Mouse (Mus musculus) heart, embryonic 12.5 days (tissue): ENCODE results near the gene Ifne. TPM values are rescaled to one million over a fixed set of nuclear protein-coding genes. Genes with fewer than 3 reads are reported as not detected.
"Not testable (repeated sequence)": the region's sequence is repeated elsewhere in the genome, so short reads cannot be mapped to it uniquely, and the experiment has no call there.

Experiments used
- ATAC-seq: fragments of 200-750 bp; cut with Nextera tagmentation; 2 replicates; pipeline ENCODE4 v1.8.0; 2017; ENCODE audit warnings: moderate TSS enrichment, moderate library complexity; ENCODE audit not compliant: insufficient number of reproducible peaks, low FRiP score
- H3K27ac ChIP-seq: fragments of 300-500 bp; sonication (generic); 2 replicates; pipeline ENCODE4 v1.5.1; 2016; ENCODE audit warnings: mild to moderate bottlenecking, moderate library complexity; ENCODE audit not compliant: poor library complexity, severe bottlenecking
- H3K27me3 ChIP-seq: fragments of 300-500 bp; sonication (generic); replicated peaks from 2 replicates; pipeline ENCODE4 v1.6.1; 2016; ENCODE audit warnings: mild to moderate bottlenecking, moderate library complexity
- H3K36me3 ChIP-seq: fragments of 300-500 bp; sonication (generic); 2 replicates; pipeline ENCODE4 v1.6.1; 2016; ENCODE audit warnings: mild to moderate bottlenecking, moderate library complexity
- H3K4me1 ChIP-seq: fragments of 300-500 bp; sonication (generic); replicated peaks from 2 replicates; pipeline ENCODE4 v1.6.1; 2016; ENCODE audit warnings: mild to moderate bottlenecking
- H3K4me2 ChIP-seq: fragments of 300-500 bp; sonication (generic); 2 replicates; pipeline ENCODE4 v1.6.1; 2016; ENCODE audit warnings: mild to moderate bottlenecking, moderate library complexity
- H3K4me3 ChIP-seq: fragments of 300-500 bp; sonication (generic); 2 replicates; pipeline ENCODE4 v1.5.1; 2016; ENCODE audit warnings: mild to moderate bottlenecking
- H3K9ac ChIP-seq: fragments of 300-500 bp; sonication (generic); 2 replicates; pipeline ENCODE4 v1.6.1; 2016; ENCODE audit warnings: mild to moderate bottlenecking, moderate library complexity
- H3K9me3 ChIP-seq: fragments of 300-500 bp; sonication (generic); replicated peaks from 2 replicates; pipeline ENCODE4 v1.6.1; 2016; ENCODE audit warnings: mild to moderate bottlenecking, moderate library complexity
- WGBS: fragments of 180-500 bp; shearing (Covaris S2); methylation state at CpG from one replicate; pipeline ENCODE4 v1.1.7; 2016; 5-methylcytosine and 5-hydroxymethylcytosine counted together
- microRNA counts: library from miRNA; unstranded; fragments of <30 nt; microRNA quantifications from one replicate; lab custom pipeline; 2017
- microRNA-seq: library from miRNA; unstranded; fragments of <30 nt; microRNA quantifications from one replicate; pipeline ENCODE4, GENCODE M21; 2017
- polyA plus RNA-seq: library from polyadenylated mRNA; unstranded; fragments of >200 nt; fragmentation: Nextera tagmentation; extraction: Ambion mirVana; gene quantifications from 2 replicates; pipeline ENCODE4 v1.2.1, GENCODE M21; 2016

Gene Ifne
- polyA plus RNA-seq, 1 experiment from 2014 or later = not detected

DNA sequence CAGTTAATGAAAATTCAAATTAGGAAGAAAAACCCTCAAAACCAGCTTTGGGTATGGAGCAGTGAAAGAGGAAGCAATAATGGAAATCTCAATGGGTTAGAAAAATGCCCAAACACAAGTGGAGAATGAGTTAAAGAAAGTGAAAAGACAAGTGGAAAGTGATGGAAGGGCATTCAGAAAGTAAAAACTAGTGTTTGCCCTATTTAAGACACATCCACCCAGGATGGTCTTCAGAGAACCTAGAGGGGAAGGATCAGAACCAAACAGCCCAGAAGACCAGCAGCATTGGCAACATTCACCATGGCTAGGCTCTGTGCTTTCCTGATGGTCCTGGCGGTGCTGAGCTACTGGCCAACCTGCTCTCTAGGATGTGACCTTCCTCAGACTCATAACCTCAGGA is 44.8 kb downstream of the Ifne start, which contains the start of gene Ifna5:
Ifna5 (plus strand) TSS at position 301 of the 400 bp plus-strand sequence.
- ATAC-seq, H3K4me3 ChIP-seq, H3K4me1 ChIP-seq, H3K27me3 ChIP-seq, H3K4me2 ChIP-seq, H3K36me3 ChIP-seq, H3K9me3 ChIP-seq, H3K27ac ChIP-seq, H3K9ac ChIP-seq: not testable (repeated sequence)
- WGBS = 58% methylated on average over 1 of the region's 1 CpGs

DNA sequence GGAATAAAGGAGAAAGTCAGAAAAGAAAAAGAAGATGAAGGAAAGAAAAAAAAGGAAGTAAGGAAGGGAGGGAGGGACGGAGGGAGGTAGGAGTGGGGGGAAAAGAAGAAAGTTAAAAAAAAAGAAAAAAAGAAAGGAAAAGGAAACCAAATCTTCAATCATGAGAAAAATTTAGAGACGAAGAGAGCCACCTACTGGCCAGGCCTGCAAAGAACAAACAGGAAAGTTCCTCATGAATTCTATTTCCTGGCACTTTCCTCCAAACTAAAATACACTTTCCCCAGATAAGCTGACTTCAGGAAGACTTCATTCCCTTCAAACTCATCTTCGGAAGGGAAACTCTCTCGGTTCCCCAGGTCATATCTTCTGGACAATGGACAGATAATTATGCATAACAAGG is 49.5 kb downstream of the Ifne start:
- ATAC-seq = no peak
- 28% methylated on average over 4 of the region's 4 CpGs for WGBS
- H3K4me3 ChIP-seq = no peak overlapping the region
- no peaks in the 10 kb centered on the region; the same call in 1 of the 2 replicates for H3K27me3 ChIP-seq
- no peak overlapping the region for H3K4me2 ChIP-seq
- H3K9ac ChIP-seq = no peak overlapping the region
- no peaks in the 10 kb centered on the region for H3K36me3 ChIP-seq
- no peaks in the 10 kb centered on the region for H3K4me1 ChIP-seq
- no peak overlapping the region for H3K27ac ChIP-seq
- no peaks in the 10 kb centered on the region for H3K9me3 ChIP-seq

MicroRNAs within 50 kb of the gene (microRNA counts, 519-probe panel; counts per million panel counts)
- microRNA mmu-miR-31 (lab: Ali Mortazavi, UCI) = 2,995 counts per million, percentile 14 among the panel's probes with 10 or more counts

Small RNAs within 50 kb of the gene (microRNA-seq; reads per million reads assigned to microRNA genes)
- 190 reads per million, percentile 61 among the genes with 10 or more reads in this experiment for gene Mir31

Other genes starting within 250 kb of the Ifne start
- gene C87499, start 245.8 kb downstream of the Ifne start, polyA plus RNA-seq = not detected in 2 replicates
- gene Ifna13, start 235.7 kb downstream of the Ifne start, polyA plus RNA-seq = not detected in 2 replicates
- gene Ifna16, start 203.3 kb downstream of the Ifne start, polyA plus RNA-seq = not detected in 2 replicates
- not detected in 2 replicates for gene Ifna2, start 196.3 kb downstream of the Ifne start, polyA plus RNA-seq
- not detected in 2 replicates for gene Ifnab, start 188.8 kb downstream of the Ifne start, polyA plus RNA-seq
- 0.83 and 1.1 TPM in 2 replicates for gene Gm26566, start 158.4 kb downstream of the Ifne start, polyA plus RNA-seq
- gene Klhl9, start 157.7 kb downstream of the Ifne start, polyA plus RNA-seq = 108 and 112 TPM in 2 replicates
- not detected in 2 replicates for gene Gm13271, start 125.3 kb downstream of the Ifne start, polyA plus RNA-seq
- gene Gm13283, start 120.1 kb downstream of the Ifne start, polyA plus RNA-seq = 0.14 TPM in 1 of 2 replicates, not detected in the other
- 0.33 and 0.35 TPM in 2 replicates for gene Gm13290, start 106.4 kb downstream of the Ifne start, polyA plus RNA-seq
- not detected in 2 replicates for gene Gm13289, start 103.3 kb downstream of the Ifne start, polyA plus RNA-seq
- gene Gm13272, start 100.4 kb downstream of the Ifne start, polyA plus RNA-seq = 0.24 TPM in 1 of 2 replicates, not detected in the other
- gene Ifnz, start 98.1 kb downstream of the Ifne start, polyA plus RNA-seq = 0.15 and 0.33 TPM in 2 replicates
- not detected in 2 replicates for gene Gm13276, start 94.5 kb downstream of the Ifne start, polyA plus RNA-seq
- not detected in 2 replicates for gene Gm13277, start 91.6 kb downstream of the Ifne start, polyA plus RNA-seq
- not detected in 2 replicates for gene Gm13278, start 88.7 kb downstream of the Ifne start, polyA plus RNA-seq
- not detected in 2 replicates for gene Gm13275, start 85.7 kb downstream of the Ifne start, polyA plus RNA-seq
- not detected in 2 replicates for gene Gm13279, start 82.8 kb downstream of the Ifne start, polyA plus RNA-seq
- 1.1 TPM in 1 of 2 replicates, not detected in the other for gene Gm13285, start 80.5 kb downstream of the Ifne start, polyA plus RNA-seq
- 1.2 TPM in 1 of 2 replicates, not detected in the other for gene Gm13287, start 76.9 kb downstream of the Ifne start, polyA plus RNA-seq
- gene Gm13288, start 74.7 kb downstream of the Ifne start, polyA plus RNA-seq = not detected in 2 replicates
- gene Ifna7, start 64.0 kb downstream of the Ifne start, polyA plus RNA-seq = not detected in 2 replicates
- gene Ifna11, start 60.2 kb downstream of the Ifne start, polyA plus RNA-seq = not detected in 2 replicates
- not detected in 2 replicates for gene Ifna6, start 52.8 kb downstream of the Ifne start, polyA plus RNA-seq
- not detected in 2 replicates for gene Ifna5, start 44.7 kb downstream of the Ifne start, polyA plus RNA-seq
- not detected in 2 replicates for gene Ifna4, start 38.3 kb downstream of the Ifne start, polyA plus RNA-seq
- not detected in 2 replicates for gene Ifna1, start 30.1 kb downstream of the Ifne start, polyA plus RNA-seq